Mouse (Mus musculus) C2C12 (cell line): Measurements from ENCODE around the gene Nipa1. TPM values are rescaled to one million over a fixed set of nuclear protein-coding genes. Genes with fewer than 3 reads are reported as not detected.

Experiments
- H3K27me3 ChIP-seq: one replicate; pipeline ENCODE4 v1.6.1; 2011; ENCODE audit not compliant: control insufficient read depth, insufficient read depth, insufficient read length
- H3K36me3 ChIP-seq: one replicate; pipeline ENCODE4 v1.6.1; 2011; ENCODE audit not compliant: control insufficient read depth, insufficient read depth
- H3K4me3 ChIP-seq: one replicate; pipeline ENCODE4 v1.5.1; 2011; ENCODE audit warnings: mild to moderate bottlenecking, control low read depth; ENCODE audit not compliant: poor library complexity, insufficient read depth, severe bottlenecking
- H3K79me2 ChIP-seq: one replicate; pipeline ENCODE4 v1.6.1; 2011; ENCODE audit not compliant: control insufficient read depth, insufficient read depth
- H3K79me3 ChIP-seq: one replicate; pipeline ENCODE4 v1.6.1; 2011; ENCODE audit warnings: low read depth, control low read depth
- H3ac ChIP-seq: one replicate; pipeline ENCODE3; 2011; ENCODE audit warnings: low read depth; ENCODE audit not compliant: control insufficient read depth, insufficient read length
- CEBPB ChIP-seq: IDR thresholded peaks from one replicate; pipeline ENCODE4 v1.6.1; 2011; ENCODE audit warnings: low read depth, mild to moderate bottlenecking, control low read depth, moderate library complexity
- CTCF ChIP-seq: IDR thresholded peaks from one replicate; pipeline ENCODE4 v1.5.1; 2011; ENCODE audit not compliant: control insufficient read depth, insufficient read depth, insufficient read length
- FOSL1 ChIP-seq: IDR thresholded peaks from one replicate; pipeline ENCODE4 v1.8.0; 2011; ENCODE audit warnings: mild to moderate bottlenecking, low read length; ENCODE audit not compliant: poor library complexity, insufficient read depth, severe bottlenecking
- MAX ChIP-seq: IDR thresholded peaks from one replicate; pipeline ENCODE4 v1.6.1; 2011; ENCODE audit warnings: mild to moderate bottlenecking, control low read depth
- MYOD1 ChIP-seq: IDR thresholded peaks from one replicate; pipeline ENCODE4 v1.6.1; 2011; ENCODE audit warnings: low read depth; ENCODE audit not compliant: control insufficient read depth, insufficient read length
- MYOG ChIP-seq: IDR thresholded peaks from one replicate; pipeline ENCODE4 v1.6.1; 2011; ENCODE audit not compliant: control insufficient read depth, insufficient read length; ENCODE audit errors: extremely low read depth
- USF1 ChIP-seq: IDR thresholded peaks from one replicate; pipeline ENCODE4 v1.6.1; 2011; ENCODE audit warnings: low read depth, mild to moderate bottlenecking, control low read depth, moderate library complexity
- polyA plus RNA-seq: library from polyadenylated mRNA; unstranded; fragments of >200 nt; fragmentation: generic; extraction: Trizol; gene quantifications from one replicate; pipeline ENCODE4 v1.2.1, GENCODE M21; 2012; ENCODE audit warnings: missing spikeins

Nipa1 gene
- polyA plus RNA-seq, 1 experiment = 3.9 TPM

DNA sequence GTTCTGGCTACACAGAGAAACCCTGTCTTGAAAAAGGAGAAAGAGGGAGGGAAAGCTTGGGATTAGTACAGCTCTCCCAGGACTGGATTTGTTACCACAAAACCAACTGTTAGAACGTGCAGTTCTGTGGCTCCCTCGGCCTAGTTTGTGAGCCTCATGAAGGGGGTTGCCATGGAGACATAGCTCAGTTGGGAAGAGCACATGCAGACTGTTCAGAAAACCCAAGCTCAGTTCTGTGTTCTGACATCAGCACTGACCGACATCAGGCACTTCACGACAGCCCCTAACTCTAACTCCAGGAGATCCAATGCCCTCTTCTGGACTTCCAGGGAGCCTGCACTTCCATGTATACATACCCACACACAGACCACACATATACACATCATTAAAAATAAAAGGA lies 24.7 kb downstream of the Nipa1 start:
- TF ChIP-seq FOSL1 (no peak), MYOG (no peak), CTCF (no peak), MYOD1 (no peak), USF1 (no peak), MAX (no peak), CEBPB (no peak)
- no peaks in the 10 kb centered on the region for H3K79me3 ChIP-seq
- no peak overlapping the region for H3K4me3 ChIP-seq
- H3K36me3 ChIP-seq = no peaks in the 10 kb centered on the region
- no peaks in the 10 kb centered on the region for H3K27me3 ChIP-seq
- H3K79me2 ChIP-seq = no peaks in the 10 kb centered on the region
- H3ac ChIP-seq = no peak overlapping the region

DNA sequence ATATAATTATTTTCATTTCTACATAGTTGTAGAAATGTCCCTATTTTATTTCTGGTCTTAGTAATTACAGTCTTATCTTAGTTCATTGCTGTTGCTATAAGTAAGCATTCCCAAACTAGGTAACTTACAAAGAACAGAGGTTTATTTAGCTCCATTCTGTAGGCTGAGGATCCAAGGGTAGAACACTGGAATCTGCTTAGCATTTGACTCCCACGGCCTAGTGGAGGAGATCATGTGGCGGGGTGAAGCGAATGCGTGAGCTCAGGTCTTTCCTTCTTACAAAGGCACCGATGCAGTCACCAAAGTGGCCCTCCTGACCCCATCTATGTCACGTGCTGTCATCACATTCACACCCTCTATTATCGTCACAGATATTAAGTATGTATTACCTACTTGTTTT lies 27.9 kb downstream of the Nipa1 start:
- Histone ChIP-seq H3K36me3 (no peaks in the 10 kb centered on the region), H3ac (no peak overlapping the region), H3K4me3 (no peak overlapping the region), H3K79me2 (no peaks in the 10 kb centered on the region), H3K79me3 (no peaks in the 10 kb centered on the region), H3K27me3 (no peaks in the 10 kb centered on the region)
- TF ChIP-seq CTCF (no peak), MYOG (no peak), MYOD1 (no peak), FOSL1 (no peak), USF1 (no peak), MAX (no peak), CEBPB (no peak)

DNA sequence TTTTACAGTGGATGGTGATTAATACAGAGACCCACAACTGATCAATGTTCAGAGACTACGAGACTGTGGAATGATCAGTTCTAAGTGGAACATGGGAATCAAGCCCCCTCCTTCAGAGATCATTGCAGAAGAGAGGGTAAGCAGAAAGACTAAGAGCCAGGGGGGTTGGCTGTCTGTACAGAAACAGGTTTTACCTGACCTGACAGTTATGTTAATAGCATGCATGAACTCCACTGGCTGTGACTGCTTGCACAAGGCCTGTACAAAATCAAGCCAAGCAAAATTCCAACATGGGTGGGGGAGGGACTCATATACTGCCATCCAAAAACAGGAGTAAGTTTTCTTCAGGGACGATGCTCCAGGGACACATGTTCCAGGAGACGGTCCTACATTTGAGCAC lies 28.6 kb downstream of the Nipa1 start:
- H3K79me2 ChIP-seq = no peaks in the 10 kb centered on the region
- no peaks in the 10 kb centered on the region for H3K36me3 ChIP-seq
- TF ChIP-seq MAX (no peak), USF1 (no peak), CTCF (no peak), MYOD1 (no peak), FOSL1 (no peak), CEBPB (no peak), MYOG (no peak)
- H3K79me3 ChIP-seq = no peaks in the 10 kb centered on the region
- no peak overlapping the region for H3K4me3 ChIP-seq
- H3ac ChIP-seq = no peak overlapping the region
- H3K27me3 ChIP-seq = no peaks in the 10 kb centered on the region

GRCm38 (mm10) chr7:55986526-55987214 lies 33.1 kb downstream of the Nipa1 start:
- Histone ChIP-seq H3K27me3 (no peaks in the 10 kb centered on the region), H3K79me2 (no peaks in the 10 kb centered on the region), H3K4me3 (no peak overlapping the region), H3K79me3 (no peaks in the 10 kb centered on the region), H3K36me3 (no peaks in the 10 kb centered on the region), H3ac (no peak overlapping the region)
- TF ChIP-seq CTCF (peak; percentile 20), FOSL1 (no peak)

DNA sequence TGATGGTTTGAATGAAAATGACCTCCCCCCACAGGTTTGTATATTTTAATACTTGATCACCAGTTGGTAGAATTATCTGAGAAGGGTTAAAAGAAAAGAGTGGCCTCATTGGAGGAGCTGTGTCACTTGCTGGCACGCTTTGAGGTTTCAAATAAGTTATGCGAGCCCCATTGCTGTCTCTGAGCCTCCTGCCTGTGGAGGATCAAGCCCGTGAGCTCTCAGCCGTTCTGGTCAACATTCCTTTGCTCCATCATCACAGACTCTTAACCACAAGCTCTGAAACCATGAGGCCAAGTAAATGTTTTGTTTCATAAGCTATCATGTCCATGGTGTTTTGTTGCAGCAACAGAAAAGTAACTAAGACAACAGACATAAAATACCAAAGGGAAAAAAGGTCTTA lies 35.0 kb downstream of the Nipa1 start:
- H3K4me3 ChIP-seq = no peak overlapping the region
- no peaks in the 10 kb centered on the region for H3K27me3 ChIP-seq
- no peaks in the 10 kb centered on the region for H3K79me3 ChIP-seq
- no peak overlapping the region for H3ac ChIP-seq
- no peaks in the 10 kb centered on the region for H3K79me2 ChIP-seq
- no peaks in the 10 kb centered on the region for H3K36me3 ChIP-seq
- no peak for TF ChIP-seq CEBPB
- no peak for TF ChIP-seq MAX

DNA sequence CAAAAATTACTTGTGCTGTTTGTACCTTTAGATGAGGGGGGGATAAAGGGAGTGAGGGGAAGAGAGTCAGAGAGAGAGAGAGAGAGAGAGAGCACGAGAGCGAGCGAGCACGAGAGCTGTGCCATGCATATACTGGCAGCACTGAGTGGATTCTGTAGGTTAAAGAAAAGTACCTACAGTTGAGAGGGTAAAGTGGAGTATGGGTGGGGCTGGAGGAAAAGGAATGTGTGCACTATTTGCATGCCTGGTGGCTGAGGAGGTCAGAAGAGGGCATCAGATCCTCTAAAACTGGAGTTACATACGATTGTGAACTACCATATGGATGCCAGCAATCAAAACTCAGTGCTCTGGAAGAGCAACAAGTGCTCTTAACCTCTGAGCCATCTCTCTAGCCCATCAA lies 36.6 kb downstream of the Nipa1 start:
- Histone ChIP-seq H3K79me3 (no peaks in the 10 kb centered on the region), H3K36me3 (no peaks in the 10 kb centered on the region), H3ac (no peak overlapping the region), H3K79me2 (no peaks in the 10 kb centered on the region), H3K4me3 (no peak overlapping the region), H3K27me3 (no peaks in the 10 kb centered on the region)
- TF ChIP-seq FOSL1 = no peak
- no peak for TF ChIP-seq MYOD1
